Mouse (Mus musculus) intestine, embryonic 14.5 days (tissue): Measurements from ENCODE around the gene Tmem131. TPM values are rescaled to one million over a fixed set of nuclear protein-coding genes. Genes with fewer than 3 reads are reported as not detected.

ENCODE experiments used
- ATAC-seq: fragments of 200-750 bp; cut with Nextera tagmentation; replicated peaks from 2 replicates; pipeline ENCODE4 v1.8.0; 2017; ENCODE audit warnings: low read depth, moderate number of reproducible peaks, moderate TSS enrichment, moderate library complexity; ENCODE audit not compliant: low FRiP score, low TSS enrichment
- DNase-seq: peaks from one replicate; pipeline ENCODE4 v3.0.0-alpha.2; 2018; ENCODE audit warnings: low spot score
- H3K27ac ChIP-seq: fragments of 300-500 bp; sonication (generic); 2 replicates; pipeline ENCODE4 v1.5.1; 2014; ENCODE audit warnings: low read depth, mild to moderate bottlenecking, control low read depth
- H3K27me3 ChIP-seq: fragments of 300-500 bp; sonication (generic); replicated peaks from 2 replicates; pipeline ENCODE4 v1.6.1; 2014; ENCODE audit warnings: low read length, control low read depth; ENCODE audit not compliant: control insufficient read depth, insufficient read depth
- H3K36me3 ChIP-seq: fragments of 300-500 bp; sonication (generic); 2 replicates; pipeline ENCODE4 v1.6.1; 2014; ENCODE audit warnings: low read length, control low read depth; ENCODE audit not compliant: control insufficient read depth, insufficient read depth
- H3K4me1 ChIP-seq: fragments of 300-500 bp; sonication (generic); replicated peaks from 2 replicates; pipeline ENCODE4 v1.6.1; 2014; ENCODE audit warnings: low read length, control low read depth, mixed read lengths; ENCODE audit not compliant: control insufficient read depth, insufficient read depth
- H3K4me2 ChIP-seq: fragments of 300-500 bp; sonication (generic); 2 replicates; pipeline ENCODE4 v1.6.1; 2014; ENCODE audit warnings: low read length
- H3K4me3 ChIP-seq: fragments of 300-500 bp; sonication (generic); 2 replicates; pipeline ENCODE4 v1.5.1; 2014; ENCODE audit warnings: low read depth, low read length, control low read depth, mixed read lengths
- H3K9ac ChIP-seq: fragments of 300-500 bp; sonication (generic); 2 replicates; pipeline ENCODE4 v1.6.1; 2014; ENCODE audit warnings: mild to moderate bottlenecking, low read length
- H3K9me3 ChIP-seq: fragments of 300-500 bp; sonication (generic); 2 replicates; pipeline ENCODE4 v1.6.1; 2016; ENCODE audit warnings: low read length, control low read depth; ENCODE audit not compliant: control insufficient read depth
- WGBS: fragments of 180-500 bp; shearing (Covaris S2); extraction: QIAGEN DNeasy Blood & Tissue Kit; methylation state at CpG from one replicate; pipeline ENCODE4 v1.1.7; 2014; 5-methylcytosine and 5-hydroxymethylcytosine counted together
- polyA plus RNA-seq: library from polyadenylated mRNA; unstranded; fragments of >200 nt; fragmentation: Nextera tagmentation; extraction: Ambion mirVana; gene quantifications from 2 replicates; pipeline ENCODE4 v1.2.1, GENCODE M21; 2014

Gene Tmem131
- polyA plus RNA-seq, 1 experiment from 2014 or later, result 28.6 TPM

GRCm38 (mm10) chr1:36772198-36772934 is 171.1 kb downstream of the Tmem131 start:
- H3K9me3 ChIP-seq, result no peaks in the 10 kb centered on the region; the same call in 1 of the 2 replicates
- H3K4me2 ChIP-seq, result no peak overlapping the region
- H3K36me3 ChIP-seq, result no peaks in the 10 kb centered on the region
- H3K9ac ChIP-seq, result no peak overlapping the region
- peaks cover 4% of the 10 kb centered on the region; the same call in 1 of the 2 replicates for H3K4me1 ChIP-seq
- no peak overlapping the region for H3K27ac ChIP-seq
- 0 out of 2 replicates have a peak, but pooled peaks have one; percentile 52 for ATAC-seq
- H3K4me3 ChIP-seq, result no peak overlapping the region
- DNase-seq, result no peak
- peaks cover 10% of the 10 kb centered on the region; the same call in 1 of the 2 replicates for H3K27me3 ChIP-seq
- WGBS, result 71% methylated on average over 9 of the region's 9 CpGs

- DNase-seq (no peak), ATAC-seq (no peak)
- Histone ChIP-seq H3K9ac (no peak overlapping the region), H3K4me1 (peaks cover 4% of the 10 kb centered on the region), H3K4me3 (no peak overlapping the region), H3K4me2 (peak overlapping the region; percentile 45), H3K27me3 (peaks cover 10% of the 10 kb centered on the region; the same call in 1 of the 2 replicates), H3K27ac (no peak overlapping the region), H3K9me3 (no peaks in the 10 kb centered on the region; the same call in 1 of the 2 replicates), H3K36me3 (no peaks in the 10 kb centered on the region)
- WGBS, result 14% methylated on average over 27 of the region's 27 CpGs
Observed at GRCm38 (mm10) chr1:36770998-36771397, 172.5 kb downstream of the Tmem131 start.

- Histone ChIP-seq H3K4me2 (no peak overlapping the region), H3K27me3 (peaks cover 10% of the 10 kb centered on the region; the same call in 1 of the 2 replicates), H3K9ac (no peak overlapping the region), H3K27ac (no peak overlapping the region), H3K9me3 (no peaks in the 10 kb centered on the region), H3K4me3 (no peak overlapping the region), H3K36me3 (no peaks in the 10 kb centered on the region), H3K4me1 (peaks cover 4% of the 10 kb centered on the region)
- WGBS, result 91% methylated on average over 1 of the region's 1 CpGs
- DNase-seq (no peak), ATAC-seq (no peak)
Observed at GRCm38 (mm10) chr1:36769951-36770350, 173.5 kb downstream of the Tmem131 start.

- no peak for ATAC-seq
Observed at GRCm38 (mm10) chr1:36768786-36769185, 174.7 kb downstream of the Tmem131 start.

GRCm38 (mm10) chr1:36767321-36767720 is 176.1 kb downstream of the Tmem131 start:
- Histone ChIP-seq H3K4me2 (peak overlapping the region; percentile 9; the same call in 1 of the 2 replicates), H3K27ac (no peak overlapping the region), H3K9me3 (no peaks in the 10 kb centered on the region), H3K9ac (no peak overlapping the region), H3K27me3 (peaks cover 10% of the 10 kb centered on the region; the same call in 1 of the 2 replicates), H3K4me3 (no peak overlapping the region), H3K4me1 (peaks cover 4% of the 10 kb centered on the region), H3K36me3 (no peaks in the 10 kb centered on the region)
- no peak for ATAC-seq
- WGBS, result 18% methylated on average over 10 of the region's 10 CpGs
- DNase-seq, result no peak

More at GRCm38 (mm10) chr1:36768786-36769185, 174.7 kb downstream of the Tmem131 start:
- no peak for DNase-seq
- no peak overlapping the region for H3K9ac ChIP-seq
- peaks cover 10% of the 10 kb centered on the region; the same call in 1 of the 2 replicates for H3K27me3 ChIP-seq
- no peak overlapping the region for H3K27ac ChIP-seq
- H3K9me3 ChIP-seq, result no peaks in the 10 kb centered on the region
- peaks cover 4% of the 10 kb centered on the region for H3K4me1 ChIP-seq
- no peak overlapping the region for H3K4me2 ChIP-seq
- H3K4me3 ChIP-seq, result no peak overlapping the region
- WGBS, result 76% methylated on average over 5 of the region's 5 CpGs
- H3K36me3 ChIP-seq, result no peaks in the 10 kb centered on the region

GRCm38 (mm10) chr1:36766431-36767205 is 176.8 kb downstream of the Tmem131 start:
- WGBS, result 53% methylated on average over 4 of the region's 4 CpGs
- Histone ChIP-seq H3K9me3 (no peaks in the 10 kb centered on the region), H3K27ac (no peak overlapping the region), H3K27me3 (peaks cover 10% of the 10 kb centered on the region; the same call in 1 of the 2 replicates), H3K9ac (no peak overlapping the region), H3K4me1 (peaks cover 4% of the 10 kb centered on the region), H3K4me3 (no peak overlapping the region), H3K4me2 (no peak overlapping the region), H3K36me3 (no peaks in the 10 kb centered on the region)
- ATAC-seq (no peak), DNase-seq (no peak)

- H3K4me3 ChIP-seq, result no peak within 1 kb of the TSS
Observed at GRCm38 (mm10) chr1:36761568-36761967, 181.9 kb downstream of the Tmem131 start, which contains the start of gene Zap70. Gene Zap70, plus strand, starts transcription at chr1:36761798.

GRCm38 (mm10) chr1:36761061-36761460 is 182.4 kb downstream of the Tmem131 start:
- Histone ChIP-seq H3K4me3 (no peak overlapping the region), H3K9me3 (no peaks in the 10 kb centered on the region), H3K36me3 (no peaks in the 10 kb centered on the region), H3K4me1 (no peaks in the 10 kb centered on the region), H3K4me2 (no peak overlapping the region), H3K27ac (no peak overlapping the region), H3K27me3 (no peaks in the 10 kb centered on the region), H3K9ac (no peak overlapping the region)
- WGBS, result 86% methylated on average over 8 of the region's 8 CpGs
- DNase-seq (no peak), ATAC-seq (no peak)

More at GRCm38 (mm10) chr1:36761568-36761967, 181.9 kb downstream of the Tmem131 start, which contains the start of gene Zap70:
- DNase-seq (no peak), ATAC-seq (no peak)
- H3K4me2 ChIP-seq, result no peak within 1 kb of the TSS
- H3K27ac ChIP-seq, result no peak within 1 kb of the TSS
- H3K27me3 ChIP-seq, result no peaks in the 10 kb centered on the region
- no peak within 1 kb of the TSS for H3K9ac ChIP-seq
- H3K36me3 ChIP-seq, result no peaks in the 10 kb centered on the region
- H3K9me3 ChIP-seq, result no peaks in the 10 kb centered on the region
- no peaks in the 10 kb centered on the region for H3K4me1 ChIP-seq
- whole genome bisulfite sequencing, result 77% methylated on average over 11 of the region's 11 CpGs
